Mouse (Mus musculus) common myeloid progenitor, adult 5-6 weeks (primary cell): Measurements from ENCODE around the gene Fndc11. TPM values are rescaled to one million over a fixed set of nuclear protein-coding genes. Genes with fewer than 3 reads are reported as not detected.

ENCODE experiments used
- ATAC-seq: replicated peaks from 2 replicates; pipeline ENCODE4 v1.8.0; 2016; ENCODE audit warnings: low read depth, mild to moderate bottlenecking, moderate TSS enrichment, inconsistent platforms; ENCODE audit not compliant: poor library complexity, severe bottlenecking
- total RNA-seq: library from RNA; stranded (forward); fragments of 200-1000, 187-1606 nt; gene quantifications from 2 replicates; pipeline ENCODE4 v1.2.3, GENCODE M21; 2017

Gene Fndc11
- total RNA-seq, 1 experiment from 2014 or later, result not detected

DNA sequence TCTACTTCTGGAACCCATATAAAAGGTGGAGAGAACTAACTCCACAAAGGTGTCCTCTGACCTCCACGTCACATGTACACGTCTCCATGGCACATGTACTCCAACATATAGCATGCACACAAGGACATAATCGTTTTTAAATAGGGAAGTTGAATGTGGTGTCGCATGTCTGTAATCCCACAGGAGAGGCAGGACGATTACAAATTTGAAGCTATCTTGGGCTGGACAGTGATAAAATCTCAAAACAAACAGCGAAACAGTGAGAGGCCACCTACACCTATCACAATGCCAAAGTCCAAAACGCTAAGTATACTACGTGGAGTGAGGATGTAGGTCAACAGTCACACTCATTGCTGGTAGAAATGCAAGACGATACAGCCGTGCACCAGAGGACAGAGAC lies 29.4 kb downstream of the Fndc11 start:
- no peak for ATAC-seq

DNA sequence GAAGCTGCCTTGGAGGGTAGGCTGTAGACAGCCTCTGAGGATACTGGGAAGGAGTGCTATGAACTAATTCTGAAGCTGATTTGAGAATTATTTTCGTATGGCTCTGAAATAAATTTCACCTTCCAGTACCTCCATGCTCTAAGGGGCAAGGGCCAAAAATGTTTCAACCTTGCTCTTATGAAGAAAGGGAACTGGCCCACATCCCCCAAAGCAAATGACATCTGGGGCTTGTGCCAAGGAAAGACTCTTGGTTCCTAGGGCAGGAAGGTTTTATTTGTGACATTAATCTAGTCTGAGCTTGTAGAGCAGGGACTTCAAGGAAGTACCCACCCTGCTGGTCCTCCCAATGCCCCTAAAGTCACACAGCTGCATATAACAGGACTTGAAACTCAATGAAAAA lies 32.0 kb downstream of the Fndc11 start:
- ATAC-seq, result no peak

DNA sequence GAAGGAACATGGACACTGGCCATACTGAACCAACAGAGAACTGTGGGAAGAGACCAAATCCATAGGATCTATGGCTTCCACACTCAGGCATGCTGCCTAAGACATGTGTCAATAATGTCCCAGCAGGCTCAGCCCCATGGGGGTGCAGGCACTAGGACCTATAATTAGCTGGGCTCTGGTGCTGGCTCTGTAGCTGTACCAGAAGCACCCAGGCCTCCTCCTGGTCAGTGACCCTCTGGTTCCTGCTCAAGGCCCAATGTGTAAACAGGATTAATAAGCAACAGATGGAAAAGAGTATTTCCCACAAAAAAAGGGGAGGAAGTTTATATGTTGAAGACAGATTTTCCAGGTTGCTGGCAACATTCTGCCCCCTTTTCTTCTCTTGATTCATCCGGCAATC lies 33.4 kb downstream of the Fndc11 start:
- no peak for ATAC-seq

DNA sequence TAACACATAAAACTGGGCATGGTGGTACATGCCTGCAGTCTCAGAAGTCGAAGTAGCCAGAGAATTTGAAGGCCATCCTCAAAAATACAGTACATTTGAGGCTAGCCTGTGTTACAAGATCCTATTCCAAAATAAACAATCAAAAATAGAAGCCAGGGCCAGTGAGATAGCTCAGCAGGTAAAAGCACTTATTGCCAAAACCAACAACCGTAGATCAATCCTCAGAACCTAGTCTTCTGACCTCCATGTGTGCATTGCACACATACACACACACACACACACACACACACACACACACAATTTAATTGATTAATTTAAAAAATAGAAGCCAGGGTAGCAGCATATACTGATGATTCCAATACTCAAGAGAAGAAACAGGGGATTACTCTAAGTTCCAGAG lies 47.0 kb downstream of the Fndc11 start:
- ATAC-seq, result no peak

DNA sequence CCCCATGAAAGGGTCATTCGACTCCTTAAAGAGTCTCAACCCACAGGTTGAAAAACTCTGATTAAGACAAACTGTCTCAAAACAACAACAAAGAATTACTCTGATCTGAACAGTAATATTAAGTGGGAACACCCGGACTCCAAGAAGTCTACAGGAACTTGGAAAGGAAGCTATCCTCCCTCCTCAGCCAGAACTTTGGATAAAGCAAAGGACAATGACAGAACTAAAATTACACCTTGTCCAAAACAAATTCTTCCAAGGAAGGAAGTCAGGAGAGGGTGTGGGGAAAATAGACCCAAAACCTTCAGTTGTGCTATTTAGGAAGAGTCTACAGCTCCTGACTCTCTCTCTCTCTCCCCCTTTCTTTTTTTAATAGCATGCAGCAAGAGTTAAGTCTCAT lies 52.3 kb downstream of the Fndc11 start:
- ATAC-seq, result no peak

Other genes with a start within 250 kb of the Fndc11 start
- not detected in 2 replicates for gene Col20a1, start 233.5 kb upstream of the Fndc11 start, total RNA-seq
- not detected in 2 replicates for gene Chrna4, start 176.5 kb upstream of the Fndc11 start, total RNA-seq
- 0.09 TPM in 1 of 2 replicates, not detected in the other for gene Kcnq2, start 84.7 kb upstream of the Fndc11 start, total RNA-seq
- gene Eef1a2, start 63.0 kb upstream of the Fndc11 start, total RNA-seq, result not detected in 2 replicates
- 70.0 and 92.5 TPM in 2 replicates for gene Ppdpf, start 32.8 kb upstream of the Fndc11 start, total RNA-seq
- not detected in 2 replicates for gene Ptk6, start 17.2 kb upstream of the Fndc11 start, total RNA-seq
- not detected in 2 replicates for gene Srms, start 6.8 kb upstream of the Fndc11 start, total RNA-seq
- 5.5 and 7.1 TPM in 2 replicates for gene Helz2, start 22.0 kb downstream of the Fndc11 start, total RNA-seq
- 8.3 and 19.7 TPM in 2 replicates for gene Gmeb2, start 68.0 kb downstream of the Fndc11 start, total RNA-seq
- gene Stmn3, start 94.5 kb downstream of the Fndc11 start, total RNA-seq, result not detected in 2 replicates
- gene Rtel1, start 99.7 kb downstream of the Fndc11 start, total RNA-seq, result 43.2 and 54.8 TPM in 2 replicates
- gene Zgpat, start 144.9 kb downstream of the Fndc11 start, total RNA-seq, result 34.4 and 38.0 TPM in 2 replicates
- 39.3 and 82.5 TPM in 2 replicates for gene Arfrp1, start 145.4 kb downstream of the Fndc11 start, total RNA-seq
- 9.2 and 30.3 TPM in 2 replicates for gene Lime1, start 160.1 kb downstream of the Fndc11 start, total RNA-seq
- 7.5 and 8.9 TPM in 2 replicates for gene Zbtb46, start 239.4 kb downstream of the Fndc11 start, total RNA-seq